Mouse (Mus musculus) neural tube, embryonic 14.5 days (tissue): ENCODE measurements at regions not wholly inside any gene's neighbourhood (a gene's known extent, or its start where the extent isn't known, plus 50 kb on each side); places are given as distances from the start of the nearest gene placed in this dataset.

ENCODE experiments used
- ATAC-seq: fragments of 200-750 bp; cut with Nextera tagmentation; 2 replicates; pipeline ENCODE4 v1.8.0; 2017; ENCODE audit warnings: low read depth, mild to moderate bottlenecking, moderate TSS enrichment, moderate library complexity
- H3K27ac ChIP-seq: fragments of 300-500 bp; sonication (generic); 2 replicates; pipeline ENCODE4 v1.5.1; 2014; ENCODE audit warnings: low read depth, mild to moderate bottlenecking, control low read depth, low read length, moderate library complexity, mixed read lengths
- H3K27me3 ChIP-seq: fragments of 300-500 bp; sonication (generic); 2 replicates; pipeline ENCODE4 v1.6.1; 2014; ENCODE audit warnings: low read length; ENCODE audit not compliant: control insufficient read depth, insufficient read depth
- H3K36me3 ChIP-seq: fragments of 300-500 bp; sonication (generic); 2 replicates; pipeline ENCODE4 v1.6.1; 2014; ENCODE audit warnings: low read length, mixed read lengths; ENCODE audit not compliant: control insufficient read depth, insufficient read depth
- H3K4me1 ChIP-seq: fragments of 300-500 bp; sonication (generic); 2 replicates; pipeline ENCODE4 v1.6.1; 2014; ENCODE audit warnings: low read length; ENCODE audit not compliant: control insufficient read depth, insufficient read depth
- H3K4me2 ChIP-seq: fragments of 300-500 bp; sonication (generic); 2 replicates; pipeline ENCODE4 v1.6.1; 2014; ENCODE audit warnings: mild to moderate bottlenecking, low read depth, low read length, control low read depth
- H3K4me3 ChIP-seq: fragments of 300-500 bp; sonication (generic); 2 replicates; pipeline ENCODE4 v1.5.1; 2014; ENCODE audit warnings: low read depth, low read length, control low read depth, mixed read lengths
- H3K9ac ChIP-seq: fragments of 300-500 bp; sonication (generic); replicated peaks from 2 replicates; pipeline ENCODE4 v1.6.1; 2014; ENCODE audit warnings: low read depth, mild to moderate bottlenecking, control low read depth, low read length, mixed read lengths
- H3K9me3 ChIP-seq: fragments of 300-500 bp; sonication (generic); 2 replicates; pipeline ENCODE4 v1.6.1; 2016; ENCODE audit warnings: low read length; ENCODE audit not compliant: control insufficient read depth
- WGBS: fragments of 180-500 bp; shearing (Covaris S2); extraction: QIAGEN DNeasy Blood & Tissue Kit; methylation state at CpG from one replicate; pipeline ENCODE4 v1.1.7; 2014; 5-methylcytosine and 5-hydroxymethylcytosine counted together

- Histone ChIP-seq H3K4me1 (no peaks in the 10 kb centered on the region; the same call in 1 of the 2 replicates), H3K4me2 (no peak overlapping the region), H3K4me3 (no peak overlapping the region), H3K9ac (no peak overlapping the region), H3K27ac (no peak overlapping the region), H3K9me3 (no peaks in the 10 kb centered on the region), H3K27me3 (no peaks in the 10 kb centered on the region), H3K36me3 (no peaks in the 10 kb centered on the region)
- no peak for ATAC-seq
- WGBS, result 73% methylated on average over 8 of the region's 8 CpGs
These were observed 98.2 kb upstream of the Satb2 start for GRCm38 (mm10) chr1:57076696-57077095.

GRCm38 (mm10) chr1:57080306-57080705 lies 101.9 kb upstream of the Satb2 start:
- no peak overlapping the region for H3K27ac ChIP-seq
- no peaks in the 10 kb centered on the region for H3K9me3 ChIP-seq
- ATAC-seq, result no peak
- H3K36me3 ChIP-seq, result no peaks in the 10 kb centered on the region
- H3K27me3 ChIP-seq, result no peaks in the 10 kb centered on the region
- no peaks in the 10 kb centered on the region; the same call in 1 of the 2 replicates for H3K4me1 ChIP-seq
- H3K9ac ChIP-seq, result no peak overlapping the region
- H3K4me3 ChIP-seq, result no peak overlapping the region
- H3K4me2 ChIP-seq, result no peak overlapping the region
- WGBS, result 73% methylated on average over 4 of the region's 4 CpGs

GRCm38 (mm10) chr1:57083134-57083533 lies 104.7 kb upstream of the Satb2 start:
- no peak overlapping the region; the same call in 1 of the 2 replicates for H3K9ac ChIP-seq

GRCm38 (mm10) chr1:57083540-57084083 lies 105.2 kb upstream of the Satb2 start:
- H3K9me3 ChIP-seq, result no peaks in the 10 kb centered on the region
- H3K36me3 ChIP-seq, result no peaks in the 10 kb centered on the region
- no peaks in the 10 kb centered on the region for H3K4me1 ChIP-seq
- no peak overlapping the region for H3K9ac ChIP-seq
- no peaks in the 10 kb centered on the region for H3K27me3 ChIP-seq
- no peak overlapping the region; the same call in 1 of the 2 replicates for H3K4me3 ChIP-seq
- peak; percentile 28; the same call in 1 of the 2 replicates for ATAC-seq
- WGBS, result 82% methylated on average over 6 of the region's 6 CpGs
- no peak overlapping the region for H3K27ac ChIP-seq
- H3K4me2 ChIP-seq, result peak overlapping the region; percentile 35; the same call in 1 of the 2 replicates

More at GRCm38 (mm10) chr1:57083134-57083533, 104.7 kb upstream of the Satb2 start:
- Histone ChIP-seq H3K27me3 (no peaks in the 10 kb centered on the region), H3K36me3 (no peaks in the 10 kb centered on the region), H3K4me1 (no peaks in the 10 kb centered on the region), H3K9me3 (no peaks in the 10 kb centered on the region), H3K4me2 (peak overlapping the region; percentile 35), H3K27ac (no peak overlapping the region; the same call in 1 of the 2 replicates), H3K4me3 (no peak overlapping the region; the same call in 1 of the 2 replicates)
- 13% methylated on average over 17 of the region's 17 CpGs for WGBS
- peak; percentile 72 for ATAC-seq

- WGBS, result 71% methylated on average over 18 of the region's 18 CpGs
- Histone ChIP-seq H3K9me3 (no peaks in the 10 kb centered on the region), H3K27me3 (no peaks in the 10 kb centered on the region), H3K9ac (no peak overlapping the region), H3K4me3 (no peak overlapping the region), H3K27ac (no peak overlapping the region), H3K36me3 (no peaks in the 10 kb centered on the region), H3K4me1 (no peaks in the 10 kb centered on the region), H3K4me2 (no peak overlapping the region)
- ATAC-seq, result no peak
These were observed 117.2 kb upstream of the Satb2 start for GRCm38 (mm10) chr1:57095361-57096247.

GRCm38 (mm10) chr1:57096248-57096600 lies 117.8 kb upstream of the Satb2 start:
- no peak overlapping the region for H3K4me3 ChIP-seq
- no peak overlapping the region for H3K27ac ChIP-seq
- no peak overlapping the region for H3K4me2 ChIP-seq
- H3K4me1 ChIP-seq, result no peaks in the 10 kb centered on the region
- ATAC-seq, result 0 out of 2 replicates have a peak, but pooled peaks have one; percentile 28
- no peak overlapping the region for H3K9ac ChIP-seq
- H3K27me3 ChIP-seq, result no peaks in the 10 kb centered on the region
- H3K36me3 ChIP-seq, result no peaks in the 10 kb centered on the region
- H3K9me3 ChIP-seq, result no peaks in the 10 kb centered on the region
- WGBS, result 49% methylated on average over 4 of the region's 4 CpGs

GRCm38 (mm10) chr1:57096740-57097139 lies 118.3 kb upstream of the Satb2 start:
- Histone ChIP-seq H3K4me3 (no peak overlapping the region), H3K36me3 (no peaks in the 10 kb centered on the region), H3K4me2 (no peak overlapping the region), H3K4me1 (no peaks in the 10 kb centered on the region), H3K27me3 (no peaks in the 10 kb centered on the region), H3K27ac (no peak overlapping the region), H3K9me3 (no peaks in the 10 kb centered on the region), H3K9ac (no peak overlapping the region)
- 72% methylated on average over 8 of the region's 8 CpGs for WGBS
- no peak for ATAC-seq

- 51% methylated on average over 2 of the region's 2 CpGs for WGBS
- Histone ChIP-seq H3K27ac (no peak overlapping the region), H3K36me3 (no peaks in the 10 kb centered on the region), H3K4me3 (no peak overlapping the region), H3K27me3 (no peaks in the 10 kb centered on the region), H3K4me1 (no peaks in the 10 kb centered on the region), H3K4me2 (no peak overlapping the region), H3K9ac (no peak overlapping the region), H3K9me3 (no peaks in the 10 kb centered on the region)
- ATAC-seq, result no peak
These were observed 122.2 kb upstream of the Satb2 start for GRCm38 (mm10) chr1:57100614-57101013.

- no peaks in the 10 kb centered on the region for H3K27me3 ChIP-seq
- peak; percentile 21; the same call in 1 of the 2 replicates for ATAC-seq
- no peak overlapping the region for H3K4me2 ChIP-seq
- H3K4me1 ChIP-seq, result no peaks in the 10 kb centered on the region
- no peak overlapping the region for H3K4me3 ChIP-seq
- H3K36me3 ChIP-seq, result no peaks in the 10 kb centered on the region
- WGBS, result 59% methylated on average over 10 of the region's 10 CpGs
- no peak overlapping the region for H3K9ac ChIP-seq
- H3K27ac ChIP-seq, result no peak overlapping the region
- H3K9me3 ChIP-seq, result no peaks in the 10 kb centered on the region
These were observed 128.9 kb upstream of the Satb2 start for GRCm38 (mm10) chr1:57107308-57107707.
